Mouse (Mus musculus): ENCODE results near the gene Hsph1.
A peak's percentile ranks its signal among the peaks of the same experiment; 100 is the strongest.

The Hsph1 gene

GRCm38 (mm10) chr5:149587327-149587895, 48.8 kb downstream of the Hsph1 start:
- DNase-seq = no peak

GRCm38 (mm10) chr5:149585910-149586309, 50.3 kb downstream of the Hsph1 start:
- DNase-seq = no peak

GRCm38 (mm10) chr5:149585231-149585630, 50.9 kb downstream of the Hsph1 start:
- DNase-seq = no peak

- DNase-seq = no peak
Measured at GRCm38 (mm10) chr5:149584154-149584655, 52.0 kb downstream of the Hsph1 start.

- no peak for DNase-seq
Measured at GRCm38 (mm10) chr5:149583507-149583906, 52.7 kb downstream of the Hsph1 start.

- no peak for DNase-seq
Measured at GRCm38 (mm10) chr5:149582642-149583262, 53.4 kb downstream of the Hsph1 start.

GRCm38 (mm10) chr5:149577449-149577848, 58.7 kb downstream of the Hsph1 start:
- DNase-seq = no peak

- no peak for DNase-seq
Measured at GRCm38 (mm10) chr5:149576977-149577376, 59.2 kb downstream of the Hsph1 start.

GRCm38 (mm10) chr5:149568993-149569392, 67.2 kb downstream of the Hsph1 start:
- DNase-seq = no peak

- DNase-seq = peak; percentile 49
Measured at GRCm38 (mm10) chr5:149566957-149567356, 69.2 kb downstream of the Hsph1 start.

GRCm38 (mm10) chr5:149566026-149566425, 70.2 kb downstream of the Hsph1 start:
- DNase-seq = no peak

Data from right cerebral cortex, adult 18-20 months (tissue).